Mouse (Mus musculus) T-cell, adult 66 days (primary cell): Measurements from ENCODE around the gene Synpo2. TPM values are rescaled to one million over a fixed set of nuclear protein-coding genes. Genes with fewer than 3 reads are reported as not detected.

ENCODE experiments used
- total RNA-seq, 2 experiments: library from RNA; stranded (reverse); gene quantifications; 3 replicates in 1 of 2; 4 replicates in 1 of 2; pipeline ENCODE4 v1.2.4; 2023

Gene Synpo2
- total RNA-seq: under 1 TPM in 1 of 2 experiments, not detected in 1; 0.23 TPM

GRCm38 (mm10) chr3:123235921-123236320 is at the start of gene Synpo2:
TSS of gene Synpo2 (minus strand) at chr3:123236149.

GRCm38 (mm10) chr3:123266753-123267651 is 31.1 kb upstream of the Synpo2 start, which contains the start of gene Sec24d:
TSS of gene Sec24d (plus strand) at chr3:123267455.

GRCm38 (mm10) chr3:123034752-123035151 is 201.2 kb downstream of the Synpo2 start, which contains the start of gene Myoz2:
TSS of gene Myoz2 (minus strand) at chr3:123035015.

Other genes starting within 250 kb of the Synpo2 start
- gene Myoz2, start 201.1 kb downstream of the Synpo2 start, total RNA-seq: not detected
- gene Sec24d, start 31.3 kb upstream of the Synpo2 start, total RNA-seq: 10 to 100 TPM; 23.1 to 26.0 TPM
- 10 to 100 TPM; 27.0 to 28.7 TPM for gene Mettl14, start 150.0 kb upstream of the Synpo2 start, total RNA-seq
- 10 to 100 TPM; 31.6 to 32.6 TPM for gene Prss12, start 210.8 kb upstream of the Synpo2 start, total RNA-seq